Mouse (Mus musculus) left cerebral cortex, adult 9 months (tissue): Measurements from ENCODE around the gene Olfr785.
"Not testable (repeated sequence)": the region's sequence is repeated elsewhere in the genome, so short reads cannot be mapped to it uniquely, and the experiment has no call there.

Source experiments
- DNase-seq, 2 experiments: peaks; one replicate each; pipeline ENCODE4 v3.0.0; 2022; ENCODE audit warnings: low spot score in 2 of 2

Olfr785 gene

GRCm38 (mm10) chr10:129405126-129405525 lies at the start of gene Olfr785:
TSS of gene Olfr785 (plus strand) at chr10:129405426.
- no peak for DNase-seq

- DNase-seq, result not testable (repeated sequence)
These were observed 48.7 kb upstream of the Olfr785 start for GRCm38 (mm10) chr10:129356496-129356895.

GRCm38 (mm10) chr10:129357307-129357706 lies 47.9 kb upstream of the Olfr785 start:
- DNase-seq, result no peak

- not testable (repeated sequence) for DNase-seq
These were observed 31.2 kb upstream of the Olfr785 start for GRCm38 (mm10) chr10:129374051-129374450.

GRCm38 (mm10) chr10:129383783-129384182 lies 21.4 kb upstream of the Olfr785 start, which contains the start of gene Olfr784:
TSS of gene Olfr784 (plus strand) at chr10:129384083.
- DNase-seq, result no peak

GRCm38 (mm10) chr10:129400892-129401291 lies 4.3 kb upstream of the Olfr785 start:
- no peak for DNase-seq

- no peak for DNase-seq
These were observed 21.8 kb downstream of the Olfr785 start, which contains the start of gene Olfr786 for GRCm38 (mm10) chr10:129427006-129427405. TSS of gene Olfr786 (plus strand) at chr10:129427306.
